Mouse (Mus musculus) Patski (cell line): ENCODE results near the gene Lhfpl4. TPM values are rescaled to one million over a fixed set of nuclear protein-coding genes. Genes with fewer than 3 reads are reported as not detected.

Experiments used
- ATAC-seq: fragments of 100-300 bp; one replicate; pipeline ENCODE4 v1.8.0; 2021
- CTCF ChIA-PET: fragments of 350-600 bp; sonication (Branson Sonifier 250); formaldehyde crosslinking; loops from one replicate; lab custom pipeline; 2022; ENCODE audit warnings: inconsistent platforms; lab: Charles Lee
- POLR2A ChIA-PET: fragments of 350-600 bp; sonication (Branson Sonifier 250); formaldehyde crosslinking; loops from one replicate; lab custom pipeline; 2022; ENCODE audit warnings: antibody characterized with exemption, inconsistent platforms; lab: Charles Lee
- DNase-seq: peaks from one replicate; pipeline ENCODE4 v3.0.0-alpha.2; 2011; ENCODE audit warnings: low read depth, low spot score
- H3K27me3 ChIP-seq: fragments of 371-371 bp; one replicate; pipeline ENCODE4 v1.5.1; 2021
- CTCF ChIP-seq: fragments of 100-300 bp; IDR thresholded peaks from one replicate; pipeline ENCODE4 v1.5.1; 2021
- in situ Hi-C: fragments of 300-500 bp; cut with MboI; formaldehyde crosslinking; loops from 3 replicates; pipeline ENCODE4 v1.11.1; 2018; ENCODE audit warnings: low pct_unique_long_range_greater_than_20kb, mixed read lengths
- polyA plus RNA-seq: library from polyadenylated mRNA; unstranded; gene quantifications from one replicate; pipeline ENCODE4 v1.2.3, GENCODE M21; 2021

Lhfpl4 gene
- polyA plus RNA-seq, 1 experiment from 2014 or later, result 17.7 TPM

DNA sequence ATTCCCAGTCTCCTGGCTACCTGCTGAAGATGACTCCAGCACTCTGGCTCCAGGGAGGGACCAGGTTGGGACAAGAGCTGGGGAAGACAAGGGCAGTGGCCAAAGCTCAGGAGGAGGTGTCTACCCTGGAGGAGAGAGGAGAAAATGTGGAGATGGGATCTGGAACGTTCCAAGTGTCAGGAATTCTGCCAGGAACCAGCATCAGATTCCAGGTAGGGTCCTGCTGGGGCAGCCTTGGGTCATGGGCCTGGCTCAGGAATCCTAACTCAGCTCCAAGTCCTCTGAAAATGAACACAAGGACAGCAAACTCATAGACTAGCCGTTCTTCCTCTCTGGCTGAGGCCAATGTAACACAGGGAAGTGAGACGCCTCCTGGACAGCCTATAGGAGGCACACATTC lies 25.3 kb downstream of the Lhfpl4 start:
- H3K27me3 ChIP-seq, result no peaks in the 10 kb centered on the region
- in situ Hi-C loops, result no loop called here
- ChIA-PET POLR2A (interaction anchor here (0.6 to 0.9 kb wide), 2 partner anchors 8 to 29 kb away, joined by 3 to 5 read pairs; no protein-coding TSS in a partner anchor), CTCF (no interaction called here)
- no peak for DNase-seq
- no peak for TF ChIP-seq CTCF
- ATAC-seq, result no peak

DNA sequence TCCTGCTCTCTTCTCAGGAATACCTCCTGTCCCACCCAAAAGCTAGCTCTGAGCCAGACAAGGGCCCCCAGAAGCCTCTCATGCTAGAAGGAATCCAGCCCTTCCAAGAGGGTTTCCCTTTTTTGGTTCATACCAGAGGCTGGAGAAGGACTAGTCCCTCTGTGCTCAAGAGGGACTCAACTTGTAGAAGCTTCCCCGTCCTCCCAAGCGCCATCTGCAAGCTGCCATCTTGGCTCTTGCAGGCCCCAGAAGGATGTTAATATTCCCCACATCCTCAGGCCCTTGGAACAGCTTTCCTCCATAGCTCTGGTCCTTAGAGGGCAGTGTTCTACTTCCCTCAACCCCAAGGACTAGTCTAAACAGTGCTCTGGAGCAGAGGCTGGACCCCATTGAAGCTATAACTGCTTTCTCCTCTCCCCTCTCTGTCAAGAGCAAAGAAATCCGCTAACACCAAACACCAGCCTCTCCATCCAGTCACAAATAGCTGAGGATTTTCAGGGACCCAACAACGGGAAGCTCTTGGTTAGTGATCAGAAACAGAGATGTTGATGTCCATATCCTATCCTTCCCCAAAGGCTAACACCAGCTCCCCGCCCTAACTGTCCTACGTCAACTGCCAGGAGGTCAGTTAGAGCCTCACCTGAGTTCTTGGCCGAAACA lies 26.7 kb downstream of the Lhfpl4 start:
- TF ChIP-seq CTCF, result no peak
- no peak for ATAC-seq
- ChIA-PET POLR2A (no interaction called here), CTCF (interaction anchor here (0.8 to 1.4 kb wide), 3 partner anchors 118 to 134 kb away, joined by 3 to 4 read pairs (median 3); no protein-coding TSS in a partner anchor)
- DNase-seq, result no peak
- H3K27me3 ChIP-seq, result no peaks in the 10 kb centered on the region
- in situ Hi-C loops, result no loop called here

DNA sequence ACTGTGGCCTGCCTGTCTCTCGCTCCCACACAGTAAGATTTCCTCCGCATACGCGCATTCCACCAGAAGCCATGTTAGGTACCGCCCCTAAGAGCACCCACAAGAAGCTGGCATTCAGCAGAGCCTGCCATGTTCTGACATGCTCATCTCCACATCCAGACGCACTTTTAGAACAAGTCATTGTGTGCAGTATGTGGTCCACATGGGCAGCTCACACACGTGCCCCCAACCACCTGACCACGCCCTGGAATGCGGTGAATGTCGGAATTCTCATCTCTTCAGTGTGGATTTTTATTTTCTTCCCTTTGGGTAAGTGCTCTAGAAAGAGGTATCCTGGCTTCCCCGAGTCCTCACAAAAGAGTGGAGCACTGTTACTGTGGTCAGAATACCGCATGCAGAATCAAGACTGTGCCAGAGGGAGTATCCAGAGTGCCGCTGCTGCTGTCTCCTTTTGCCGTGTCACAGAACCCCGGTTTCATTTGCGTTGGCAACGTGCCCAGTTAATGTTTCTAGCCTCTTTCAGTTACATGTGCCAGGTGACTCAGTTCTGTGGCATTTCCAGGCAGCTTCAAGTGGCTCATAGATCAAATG lies 28.4 kb downstream of the Lhfpl4 start:
- no peak for TF ChIP-seq CTCF
- no peaks in the 10 kb centered on the region for H3K27me3 ChIP-seq
- DNase-seq (peak; percentile 91), ATAC-seq (peak; percentile 75)
- POLR2A ChIA-PET, result interaction anchor here (0.6 to 1.1 kb wide), 4 partner anchors 11 to 39 kb away, joined by 3 read pairs; no protein-coding TSS in a partner anchor
- in situ Hi-C loops, result no loop called here
- CTCF ChIA-PET, result interaction anchor here (1.1 to 1.5 kb wide), 3 partner anchors 9 to 129 kb away, joined by 3 read pairs; no protein-coding TSS in a partner anchor

DNA sequence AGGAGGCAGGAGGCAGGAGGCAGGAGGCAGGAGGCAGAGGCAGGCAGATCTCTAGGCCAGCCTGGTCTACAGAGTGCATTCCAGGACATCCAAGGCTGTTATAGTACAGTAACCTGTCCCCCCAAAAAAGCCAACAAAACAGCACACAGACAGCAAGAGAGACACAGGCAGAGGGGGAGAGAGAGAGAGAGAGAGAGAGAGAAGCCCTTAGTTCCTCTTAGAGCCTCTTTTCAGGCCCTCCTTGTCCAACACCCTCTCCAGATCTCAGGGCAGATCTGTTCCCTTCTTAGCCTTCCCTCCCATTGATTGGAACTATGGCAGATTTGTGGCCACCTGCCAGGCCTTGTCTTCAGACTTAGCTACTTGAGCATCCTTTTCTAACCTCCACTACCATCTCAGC lies 31.7 kb downstream of the Lhfpl4 start:
- POLR2A ChIA-PET, result no interaction called here
- TF ChIP-seq CTCF, result no peak
- in situ Hi-C loops, result no loop called here

DNA sequence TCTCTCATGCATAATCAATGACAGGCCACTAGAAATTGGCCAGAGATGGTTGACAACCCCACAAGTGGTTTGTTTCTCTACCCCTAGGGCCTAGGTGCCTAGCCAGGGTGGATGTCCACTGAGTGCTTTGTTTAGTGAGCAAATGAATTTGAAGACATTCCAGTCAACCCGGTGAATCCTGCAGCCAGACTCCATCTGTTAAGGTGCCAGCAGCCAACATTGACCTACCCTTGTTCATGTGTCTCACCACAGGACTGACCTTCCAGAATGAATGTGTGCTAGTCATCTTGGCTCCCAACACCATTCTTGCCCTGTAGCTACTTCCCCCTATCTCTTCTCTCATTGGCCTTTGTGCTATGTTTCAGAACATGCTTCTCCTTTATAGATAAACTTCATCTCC lies 33.2 kb downstream of the Lhfpl4 start:
- ChIA-PET POLR2A (interaction anchor here (0.9 kb wide), 1 partner anchor 11 kb away, joined by 3 read pairs; no protein-coding TSS in a partner anchor), CTCF (interaction anchor here (1.6 kb wide), 1 partner anchor 15 kb away, joined by 6 read pairs; no protein-coding TSS in a partner anchor)
- no peak for DNase-seq
- in situ Hi-C loops, result no loop called here
- ATAC-seq, result no peak
- TF ChIP-seq CTCF, result no peak
- no peaks in the 10 kb centered on the region for H3K27me3 ChIP-seq

More for the DNA sequence above, 31.7 kb downstream of the Lhfpl4 start:
- no peaks in the 10 kb centered on the region for H3K27me3 ChIP-seq
- DNase-seq (no peak), ATAC-seq (no peak)
- CTCF ChIA-PET, result no interaction called here

DNA sequence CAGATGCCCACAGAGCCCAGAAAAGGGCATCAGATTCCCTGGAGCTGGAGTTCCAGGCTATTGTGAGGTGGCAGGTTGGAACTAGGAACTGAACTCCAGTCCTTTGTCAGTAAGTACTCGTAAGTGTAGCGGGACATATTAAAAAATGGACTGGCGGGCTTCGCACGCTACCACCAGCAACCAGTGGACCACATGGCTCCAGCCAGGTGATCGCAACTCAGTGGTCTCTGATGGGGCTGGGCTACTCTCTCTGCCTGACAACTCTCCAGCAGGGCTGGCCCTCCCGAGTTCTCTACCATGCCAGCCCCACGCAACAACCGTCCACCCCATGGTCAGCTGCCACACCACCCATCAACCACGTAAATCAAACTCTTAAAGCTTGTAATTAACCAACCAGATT lies 35.1 kb downstream of the Lhfpl4 start:
- no peaks in the 10 kb centered on the region for H3K27me3 ChIP-seq
- TF ChIP-seq CTCF, result no peak
- POLR2A ChIA-PET, result no interaction called here
- CTCF ChIA-PET, result no interaction called here
- ATAC-seq (no peak), DNase-seq (no peak)
- in situ Hi-C loops, result no loop called here

DNA sequence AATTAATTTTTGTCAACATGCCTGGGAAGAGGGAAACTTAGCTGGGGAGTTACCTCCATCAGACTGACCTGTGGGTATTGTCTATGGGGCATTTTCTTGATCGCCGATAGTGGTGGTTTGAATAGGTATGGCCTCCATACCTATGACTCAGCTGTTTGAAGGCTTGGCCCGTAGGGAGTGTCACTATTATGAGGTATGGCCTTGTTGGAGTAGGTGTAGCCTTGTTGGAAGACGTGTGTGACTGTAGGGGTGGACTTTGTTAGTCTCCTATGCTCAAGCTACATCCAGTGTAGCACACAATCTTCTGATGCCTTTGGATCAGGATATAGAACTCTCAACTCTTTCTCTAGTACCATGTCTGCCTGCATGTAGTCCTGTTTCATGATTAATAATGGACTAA lies 39.1 kb downstream of the Lhfpl4 start:
- no peak for TF ChIP-seq CTCF
- CTCF ChIA-PET, result interaction anchor here (0.9 to 3.0 kb wide), 5 partner anchors 11 to 96 kb away, joined by 3 to 14 read pairs (median 4); no protein-coding TSS in a partner anchor
- no peaks in the 10 kb centered on the region for H3K27me3 ChIP-seq
- ATAC-seq (no peak), DNase-seq (no peak)
- in situ Hi-C loops, result no loop called here
- POLR2A ChIA-PET, result interaction anchor here (1.1 kb wide), 1 partner anchor 10 kb away, joined by 3 read pairs; no protein-coding TSS in a partner anchor

DNA sequence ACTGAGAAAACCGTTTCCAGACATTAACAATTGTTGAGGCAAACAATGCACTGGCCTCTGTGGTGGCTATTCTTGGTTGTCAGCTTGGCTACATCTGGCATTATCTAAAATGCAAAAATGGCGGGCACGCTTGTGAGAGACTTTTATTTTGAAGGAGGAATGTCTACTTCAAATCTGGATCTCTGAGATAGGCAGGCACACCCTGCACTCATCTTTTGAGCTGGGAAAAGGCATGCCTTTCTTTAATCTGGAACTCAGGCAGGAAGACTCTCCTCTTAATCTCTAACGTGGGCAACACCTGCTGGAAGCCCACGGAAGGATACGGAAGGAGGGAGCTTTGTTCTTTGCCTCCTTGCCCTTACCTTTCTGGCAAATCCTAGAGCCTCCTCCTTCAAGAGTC lies 40.3 kb downstream of the Lhfpl4 start:
- DNase-seq (no peak), ATAC-seq (no peak)
- in situ Hi-C loops, result no loop called here
- CTCF ChIA-PET, result interaction anchor here (1.0 to 3.0 kb wide), 4 partner anchors 10 to 95 kb away, joined by 3 to 14 read pairs (median 6); no protein-coding TSS in a partner anchor
- H3K27me3 ChIP-seq, result no peaks in the 10 kb centered on the region
- POLR2A ChIA-PET, result interaction anchor here (1.1 kb wide), 1 partner anchor 11 kb away, joined by 3 read pairs; no protein-coding TSS in a partner anchor
- no peak for TF ChIP-seq CTCF

DNA sequence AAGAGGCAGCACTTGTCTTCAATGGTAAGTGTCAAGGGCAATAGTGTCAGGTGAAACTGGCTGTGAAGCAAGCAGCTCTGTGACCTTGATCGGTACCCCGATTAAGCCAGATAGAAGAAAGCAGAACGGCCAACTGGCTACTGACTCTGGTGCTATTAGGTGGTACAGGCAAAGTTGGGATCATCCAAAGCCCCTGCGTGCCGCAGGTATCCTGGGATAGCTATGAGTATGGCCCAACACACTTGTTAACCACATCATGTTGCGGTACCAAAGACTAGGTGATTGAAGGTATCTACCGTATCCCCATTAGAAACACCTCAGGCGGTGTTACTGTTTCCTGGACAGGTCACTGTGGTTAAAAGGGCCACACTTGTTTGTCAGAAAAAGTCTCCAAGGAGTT lies 41.1 kb downstream of the Lhfpl4 start:
- POLR2A ChIA-PET, result no interaction called here
- ATAC-seq (no peak), DNase-seq (no peak)
- TF ChIP-seq CTCF, result no peak
- CTCF ChIA-PET, result interaction anchor here (2.5 to 3.0 kb wide), 2 partner anchors 9 to 12 kb away, joined by 10 to 14 read pairs; no protein-coding TSS in a partner anchor
- in situ Hi-C loops, result no loop called here
- no peaks in the 10 kb centered on the region for H3K27me3 ChIP-seq

DNA sequence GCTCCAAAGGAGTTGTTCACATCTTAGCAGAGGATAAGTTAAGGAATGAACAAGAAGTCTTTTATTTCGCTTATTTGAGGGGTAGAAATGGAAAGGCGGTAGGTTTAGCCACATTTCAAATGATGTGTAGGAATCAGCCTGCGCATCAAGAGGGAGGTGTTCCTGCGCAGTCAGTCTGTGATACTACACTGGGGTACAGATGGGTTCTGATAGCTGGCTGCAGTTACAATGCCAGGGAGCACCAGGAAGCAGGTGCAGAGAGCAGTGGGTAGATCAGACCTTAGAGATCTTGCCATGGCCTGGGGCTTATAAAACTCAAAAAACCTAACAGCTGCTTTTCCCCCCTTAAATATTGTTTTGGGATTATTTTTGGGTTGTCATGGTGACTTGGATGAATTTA lies 49.9 kb downstream of the Lhfpl4 start:
- in situ Hi-C loops, result no loop called here
- ChIA-PET CTCF (interaction anchor here (0.9 to 2.7 kb wide), 4 partner anchors 10 to 63 kb away, joined by 3 to 14 read pairs (median 4); no protein-coding TSS in a partner anchor), POLR2A (no interaction called here)
- TF ChIP-seq CTCF, result no peak
- no peak for ATAC-seq
- H3K27me3 ChIP-seq, result no peaks in the 10 kb centered on the region
- DNase-seq, result no peak
